9 mouse cellular contexts compared by ENCODE assay signal in the genomic region with DNA sequence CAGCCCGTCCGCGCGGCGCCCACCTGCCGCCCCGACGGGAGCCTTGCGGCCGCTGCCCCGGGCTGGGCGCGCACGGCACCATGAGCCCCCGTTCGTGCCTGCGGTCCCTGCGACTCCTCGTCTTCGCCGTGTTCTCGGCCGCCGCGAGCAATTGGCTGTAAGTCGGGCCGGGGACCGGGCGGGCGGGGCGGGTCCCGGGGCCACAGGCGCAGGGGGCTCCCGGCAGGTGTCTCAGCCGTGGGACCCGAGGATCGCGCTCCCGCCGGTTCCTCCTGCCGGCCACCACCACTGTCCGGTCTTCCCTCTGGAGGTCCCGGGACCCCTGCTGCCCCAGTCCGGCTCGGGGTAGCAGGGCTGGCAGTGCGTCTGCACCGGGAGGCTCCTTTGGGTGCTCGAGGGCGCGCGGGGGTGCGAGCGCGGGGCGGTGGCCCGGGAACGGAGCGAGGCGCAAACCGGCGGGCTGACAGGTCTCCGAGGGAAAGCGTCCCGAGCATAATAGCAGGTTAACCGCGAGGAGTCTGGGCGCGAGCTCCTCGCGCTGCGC. TPM values are rescaled to one million over a fixed set of nuclear protein-coding genes. Genes with fewer than 3 reads are reported as not detected.
A peak's percentile ranks its signal among the peaks of the same experiment; 100 is the strongest.
DNase-seq lines count a peak whose midpoint lies in the region; ATAC-seq and TF ChIP-seq lines count a peak whose summit lies in the region.
"Had no signal": no experiment of that assay in that cellular context is flagged by ENCODE, and none has a peak within 500 bp of the region (broad histone marks: within the 10 kb centered on the region; RNA-seq: fewer than 3 reads in every experiment).

No protein-coding gene starts in this region.

- no peaks in the 10 kb centered on the region for H3K9me3 ChIP-seq in neural tube, embryonic 11.5 days (ENCODE audit: control insufficient read depth, low read length)
- H3K9me3 ChIP-seq in limb, embryonic 14.5 days (ENCODE audit: control insufficient read depth, low read length): no peaks in the 10 kb centered on the region
- no peaks in the 10 kb centered on the region for H3K9me3 ChIP-seq in stomach, embryonic 15.5 days

- H3K4me2 ChIP-seq in neural tube, embryonic 11.5 days (ENCODE audit: low read depth): peak overlapping the region; percentile 85
- peak overlapping the region; percentile 82 for H3K4me2 ChIP-seq in limb, embryonic 14.5 days (replicated peaks; ENCODE audit: low read depth, low read length, severe bottlenecking)
- peak overlapping the region; percentile 92 for H3K4me2 ChIP-seq in stomach, embryonic 15.5 days

- H3K4me1 ChIP-seq in neural tube, embryonic 11.5 days (ENCODE audit: control insufficient read depth, insufficient read depth, low read length): peaks cover 29% of the 10 kb centered on the region
- peaks cover 27% of the 10 kb centered on the region for H3K4me1 ChIP-seq in limb, embryonic 14.5 days (ENCODE audit: control insufficient read depth, insufficient read depth, low read length)
- H3K4me1 ChIP-seq in stomach, embryonic 15.5 days: peaks cover 27% of the 10 kb centered on the region

- WGBS in neural tube, embryonic 11.5 days: under 1% methylated on average over 48 of the region's 71 CpGs
- WGBS in limb, embryonic 14.5 days: 0% methylated on average over 42 of the region's 71 CpGs
- WGBS in stomach, embryonic 15.5 days: under 1% methylated on average over 65 of the region's 71 CpGs

- peak overlapping the region; percentile 89 for H3K27ac ChIP-seq in neural tube, embryonic 11.5 days (ENCODE audit: low read depth, low read length)
- 0 out of 2 replicates have a peak overlapping the region, but pooled peaks have one; percentile 38 for H3K27ac ChIP-seq in limb, embryonic 14.5 days (replicated peaks; ENCODE audit: low read depth, low read length)
- H3K27ac ChIP-seq in stomach, embryonic 15.5 days: peak overlapping the region; percentile 81

- intact Hi-C loops in left cerebral cortex, postnatal 10 days (cut with DNase I): loop anchor here (5.0 kb wide), 1 partner anchor 115 kb away; no protein-coding TSS in a partner anchor

- DNase-seq in adrenal gland, postnatal 14 days: peak; percentile 51
- DNase-seq in adrenal gland, postnatal 10 days: no peak
- no peak for DNase-seq in neural tube, embryonic 11.5 days (ENCODE audit: low spot score)
- DNase-seq in neural tube, embryonic 10.5 days (ENCODE audit: extremely low spot score, low spot score): no peak
- DNase-seq in limb, embryonic 14.5 days (ENCODE audit: low spot score): no peak
- no peak for DNase-seq in left cerebral cortex, postnatal 10 days (ENCODE audit: extremely low spot score in 1 of 2, low spot score in 2 of 2)
- no peak for DNase-seq in MN1 (ENCODE audit: low spot score)

- TF ChIP-seq POLR2A in limb, embryonic 14.5 days (IDR thresholded peaks at IDR 0.05; ENCODE audit: borderline replicate concordance, extremely low read depth, insufficient read depth, insufficient read length): no peak

- ATAC-seq in neural tube, embryonic 11.5 days (ENCODE audit: insufficient read depth, low FRiP score, low TSS enrichment): no peak; the same call in 1 of the 2 replicates
- no peak for ATAC-seq in limb, embryonic 14.5 days (ENCODE audit: low FRiP score, low read depth)
- no peak for ATAC-seq in stomach, embryonic 15.5 days (ENCODE audit: insufficient read depth, low FRiP score, low read depth)

- H3K9ac ChIP-seq in neural tube, embryonic 11.5 days (ENCODE audit: low read length): peak overlapping the region; percentile 84
- peak overlapping the region; percentile 60 for H3K9ac ChIP-seq in limb, embryonic 14.5 days (ENCODE audit: low read depth, low read length, severe bottlenecking)
- H3K9ac ChIP-seq in stomach, embryonic 15.5 days: peak overlapping the region; percentile 40; the same call in 1 of the 2 replicates

- peaks cover 32% of the 10 kb centered on the region for H3K27me3 ChIP-seq in neural tube, embryonic 11.5 days (ENCODE audit: control insufficient read depth, insufficient read depth, low read length)
- H3K27me3 ChIP-seq in limb, embryonic 14.5 days (ENCODE audit: control insufficient read depth, insufficient read depth, low read length): peaks cover 53% of the 10 kb centered on the region
- peaks cover 39% of the 10 kb centered on the region for H3K27me3 ChIP-seq in stomach, embryonic 15.5 days (replicated peaks)

- no peaks in the 10 kb centered on the region for H3K36me3 ChIP-seq in neural tube, embryonic 11.5 days (ENCODE audit: control insufficient read depth, insufficient read depth, low read length)
- H3K36me3 ChIP-seq in limb, embryonic 14.5 days (ENCODE audit: control insufficient read depth, insufficient read depth, low read length): no peaks in the 10 kb centered on the region
- no peaks in the 10 kb centered on the region for H3K36me3 ChIP-seq in stomach, embryonic 15.5 days

- H3K4me3 ChIP-seq in neural tube, embryonic 11.5 days (ENCODE audit: low read depth, low read length): peak overlapping the region; percentile 75
- peak overlapping the region; percentile 55 for H3K4me3 ChIP-seq in limb, embryonic 14.5 days (replicated peaks; ENCODE audit: low read length)
- peak overlapping the region; percentile 58 for H3K4me3 ChIP-seq in stomach, embryonic 15.5 days (replicated peaks)

RNA-seq across cellular contexts. Expression of a gene that starts 0.4 kb away (rescaled TPM):
- 46.2 and 51.3 TPM in 2 replicates for total RNA-seq in adrenal gland, postnatal 14 days (2021)
- 10 to 100 TPM; 39.5 to 53.0 TPM for total RNA-seq in adrenal gland, postnatal 10 days (2021)
- polyA plus RNA-seq in neural tube, embryonic 11.5 days (2014; fragmentation: Nextera tagmentation; extraction: Ambion mirVana): 17.7 and 17.8 TPM in 2 replicates
- polyA plus RNA-seq in limb, embryonic 14.5 days (2012; rRNA removed): 15.4 and 16.0 TPM in 2 replicates
- 16.0 and 23.0 TPM in 2 replicates for polyA plus RNA-seq in limb, embryonic 14.5 days (2014; fragmentation: Nextera tagmentation; extraction: Ambion mirVana)
- 13.6 and 20.4 TPM in 2 replicates for polyA plus RNA-seq in stomach, embryonic 15.5 days (2015; fragmentation: Nextera tagmentation; extraction: Ambion mirVana)
- 10 to 100 TPM; 15.5 to 16.2 TPM for total RNA-seq in left cerebral cortex, postnatal 10 days (2021)
- total RNA-seq: hematopoietic stem cell, adult 5-6 weeks had no signal

Comparison
In these comparisons a context has a peak if more than half of its experiments do, and no peak if none do; other contexts are left out.
1. H3K27ac ChIP-seq: peak in every context shown above with its lines; median percentile 89 in neural tube, embryonic 11.5 days; 81 in stomach, embryonic 15.5 days; 38 in limb, embryonic 14.5 days.